Mouse (Mus musculus) olfactory bulb, adult 2 months (tissue): ENCODE data around the gene Naa60.

Experiments used
- CTCF ChIP-seq: fragments of 200-500 bp; IDR thresholded peaks from 2 replicates; pipeline ENCODE4 v1.5.1; 2012; ENCODE audit warnings: low read depth, mild to moderate bottlenecking, low read length, moderate library complexity; ENCODE audit not compliant: insufficient read depth
- POLR2A ChIP-seq: fragments of 200-500 bp; IDR thresholded peaks from 2 replicates; pipeline ENCODE4 v1.6.1; 2012; ENCODE audit warnings: mild to moderate bottlenecking, low read depth, low read length, moderate library complexity; ENCODE audit not compliant: insufficient read depth

DNA sequence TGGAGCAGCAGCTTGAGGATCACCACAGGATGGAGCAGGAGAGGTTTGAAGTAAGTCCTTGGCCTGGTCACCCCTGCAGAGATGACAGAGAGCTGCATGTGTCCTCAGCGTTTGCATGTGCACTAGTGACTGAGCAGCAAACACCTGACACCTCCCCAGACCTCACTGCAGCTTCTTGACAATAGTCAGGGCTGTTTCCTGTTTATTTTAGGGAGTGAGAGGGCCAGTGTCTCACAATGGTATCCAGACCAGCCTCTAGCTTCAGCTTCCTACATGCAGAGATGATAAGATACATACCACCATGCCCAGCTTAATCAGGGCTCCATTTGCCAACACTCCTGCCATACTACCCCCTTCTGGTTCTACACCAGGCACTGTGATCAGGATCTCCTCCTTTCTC lies 56.4 kb downstream of the Naa60 start:
- TF ChIP-seq CTCF: no peak
- no peak for TF ChIP-seq POLR2A
